Mouse (Mus musculus) limb, embryonic 11.5 days (tissue): ENCODE results near the gene Frat2. TPM values are rescaled to one million over a fixed set of nuclear protein-coding genes. Genes with fewer than 3 reads are reported as not detected.
A peak's percentile ranks its signal among the peaks of the same experiment; 100 is the strongest.
"Not testable (repeated sequence)": the region's sequence is repeated elsewhere in the genome, so short reads cannot be mapped to it uniquely, and the experiment has no call there.

Experiments
- ATAC-seq: fragments of 200-750 bp; cut with Nextera tagmentation; 2 replicates; pipeline ENCODE4 v1.8.0; 2017; ENCODE audit warnings: low read depth; ENCODE audit not compliant: insufficient number of reproducible peaks, low FRiP score, low TSS enrichment
- DNase-seq: peaks from one replicate; pipeline ENCODE4 v3.0.0-alpha.2; 2015; ENCODE audit warnings: low spot score
- H3K27ac ChIP-seq: fragments of 300-500 bp; sonication (generic); replicated peaks from 2 replicates; pipeline ENCODE4 v1.5.1; 2014; ENCODE audit warnings: low read depth, mild to moderate bottlenecking, low read length
- H3K27me3 ChIP-seq: fragments of 300-500 bp; sonication (generic); 2 replicates; pipeline ENCODE4 v1.6.1; 2014; ENCODE audit warnings: mild to moderate bottlenecking, low read length, mixed read lengths; ENCODE audit not compliant: control insufficient read depth, insufficient read depth
- H3K36me3 ChIP-seq: fragments of 300-500 bp; sonication (generic); 2 replicates; pipeline ENCODE4 v1.6.1; 2014; ENCODE audit warnings: mild to moderate bottlenecking, low read length, moderate library complexity, mixed read lengths; ENCODE audit not compliant: control insufficient read depth, insufficient read depth
- H3K4me1 ChIP-seq: fragments of 300-500 bp; sonication (generic); 2 replicates; pipeline ENCODE4 v1.6.1; 2014; ENCODE audit warnings: low read length, mixed read lengths; ENCODE audit not compliant: control insufficient read depth, insufficient read depth
- H3K4me2 ChIP-seq: fragments of 300-500 bp; sonication (generic); 2 replicates; pipeline ENCODE4 v1.6.1; 2014; ENCODE audit warnings: low read depth, mild to moderate bottlenecking, moderate library complexity; ENCODE audit not compliant: severe bottlenecking
- H3K4me3 ChIP-seq: fragments of 300-500 bp; sonication (generic); 2 replicates; pipeline ENCODE4 v1.5.1; 2014; ENCODE audit warnings: low read depth, low read length
- H3K9ac ChIP-seq: fragments of 300-500 bp; sonication (generic); 2 replicates; pipeline ENCODE4 v1.6.1; 2014; ENCODE audit warnings: mild to moderate bottlenecking, low read length
- H3K9me3 ChIP-seq: fragments of 300-500 bp; sonication (generic); 2 replicates; pipeline ENCODE4 v1.6.1; 2016; ENCODE audit warnings: low read length; ENCODE audit not compliant: control insufficient read depth
- WGBS: fragments of 180-500 bp; shearing (Covaris S2); extraction: QIAGEN DNeasy Blood & Tissue Kit; methylation state at CpG from one replicate; pipeline ENCODE4 v1.1.7; 2014; 5-methylcytosine and 5-hydroxymethylcytosine counted together
- polyA plus RNA-seq: library from polyadenylated mRNA; unstranded; fragments of >200 nt; fragmentation: Nextera tagmentation; extraction: Ambion mirVana; gene quantifications from 2 replicates; pipeline ENCODE4 v1.2.1, GENCODE M21; 2014

Gene Frat2
- polyA plus RNA-seq, 1 experiment from 2014 or later: 2.4 TPM

- Histone ChIP-seq H3K36me3 (no peaks in the 10 kb centered on the region), H3K9ac (no peak overlapping the region), H3K4me2 (no peak overlapping the region), H3K4me1 (peaks cover 9% of the 10 kb centered on the region; the same call in 1 of the 2 replicates), H3K27ac (0 out of 2 replicates have a peak overlapping the region, but pooled peaks have one; percentile 10), H3K9me3 (no peaks in the 10 kb centered on the region), H3K4me3 (no peak overlapping the region), H3K27me3 (peaks cover 7% of the 10 kb centered on the region; the same call in 1 of the 2 replicates)
- ATAC-seq: no peak
- DNase-seq: no peak
- WGBS: 33% methylated on average over 6 of the region's 6 CpGs
Measured at GRCm38 (mm10) chr19:41850021-41850718, 2.2 kb upstream of the Frat2 start.

GRCm38 (mm10) chr19:41847614-41847991, 329 bp downstream of the Frat2 start:
- ATAC-seq: peak; percentile 39
- peak; percentile 72 for DNase-seq
- peak overlapping the region; percentile 68 for H3K9ac ChIP-seq
- not testable (repeated sequence) for H3K27ac ChIP-seq, H3K9me3 ChIP-seq, H3K36me3 ChIP-seq, H3K27me3 ChIP-seq, H3K4me1 ChIP-seq
- peak overlapping the region; percentile 96 for H3K4me2 ChIP-seq
- peak overlapping the region; percentile 57 for H3K4me3 ChIP-seq
- under 1% methylated on average over 51 of the region's 53 CpGs for WGBS

GRCm38 (mm10) chr19:41847091-41847581, 796 bp downstream of the Frat2 start:
- WGBS: under 1% methylated on average over 49 of the region's 64 CpGs
- ATAC-seq: no peak
- H3K9me3 ChIP-seq: no peaks in the 10 kb centered on the region
- no peak overlapping the region for H3K27ac ChIP-seq
- H3K4me3 ChIP-seq: peak overlapping the region; percentile 57
- H3K36me3 ChIP-seq: no peaks in the 10 kb centered on the region
- peaks cover 9% of the 10 kb centered on the region; the same call in 1 of the 2 replicates for H3K4me1 ChIP-seq
- H3K4me2 ChIP-seq: peak overlapping the region; percentile 96
- H3K27me3 ChIP-seq: peaks cover 7% of the 10 kb centered on the region; the same call in 1 of the 2 replicates
- peak; percentile 68 for DNase-seq
- H3K9ac ChIP-seq: peak overlapping the region; percentile 68

GRCm38 (mm10) chr19:41846366-41847090, 1.4 kb downstream of the Frat2 start:
- DNase-seq (peak; percentile 31), ATAC-seq (no peak)
- peaks cover 9% of the 10 kb centered on the region; the same call in 1 of the 2 replicates for H3K4me1 ChIP-seq
- H3K4me3 ChIP-seq: peak overlapping the region; percentile 57
- H3K27ac ChIP-seq: no peak overlapping the region
- peak overlapping the region; percentile 68 for H3K9ac ChIP-seq
- H3K9me3 ChIP-seq: no peaks in the 10 kb centered on the region
- peak overlapping the region; percentile 96 for H3K4me2 ChIP-seq
- WGBS: 19% methylated on average over 21 of the region's 21 CpGs
- peaks cover 7% of the 10 kb centered on the region; the same call in 1 of the 2 replicates for H3K27me3 ChIP-seq
- no peaks in the 10 kb centered on the region for H3K36me3 ChIP-seq

- no peak overlapping the region for H3K4me2 ChIP-seq
- no peak overlapping the region for H3K27ac ChIP-seq
- DNase-seq (no peak), ATAC-seq (no peak)
- no peak overlapping the region for H3K9ac ChIP-seq
- 81% methylated on average over 6 of the region's 6 CpGs for WGBS
- H3K36me3 ChIP-seq: no peaks in the 10 kb centered on the region
- H3K9me3 ChIP-seq: no peaks in the 10 kb centered on the region
- 0 out of 2 replicates have a peak, but pooled peaks cover 5% of the 10 kb centered on the region for H3K4me1 ChIP-seq
- H3K27me3 ChIP-seq: peaks cover 7% of the 10 kb centered on the region; the same call in 1 of the 2 replicates
- H3K4me3 ChIP-seq: no peak overlapping the region
Measured at GRCm38 (mm10) chr19:41844345-41844744, 3.6 kb downstream of the Frat2 start.

- Histone ChIP-seq H3K9ac (no peak overlapping the region), H3K36me3 (no peaks in the 10 kb centered on the region), H3K4me1 (0 out of 2 replicates have a peak, but pooled peaks cover 5% of the 10 kb centered on the region), H3K27me3 (peaks cover 7% of the 10 kb centered on the region; the same call in 1 of the 2 replicates), H3K4me3 (no peak overlapping the region), H3K4me2 (no peak overlapping the region), H3K27ac (no peak overlapping the region), H3K9me3 (no peaks in the 10 kb centered on the region)
- ATAC-seq (no peak), DNase-seq (no peak)
- WGBS: 83% methylated on average over 4 of the region's 4 CpGs
Measured at GRCm38 (mm10) chr19:41842706-41843105, 5.2 kb downstream of the Frat2 start.

- no peaks in the 10 kb centered on the region for H3K36me3 ChIP-seq
- ATAC-seq (no peak), DNase-seq (no peak)
- peaks cover 7% of the 10 kb centered on the region; the same call in 1 of the 2 replicates for H3K27me3 ChIP-seq
- H3K9ac ChIP-seq: no peak overlapping the region
- no peak overlapping the region for H3K27ac ChIP-seq
- H3K9me3 ChIP-seq: no peaks in the 10 kb centered on the region
- no peak overlapping the region for H3K4me3 ChIP-seq
- H3K4me1 ChIP-seq: 0 out of 2 replicates have a peak, but pooled peaks cover 5% of the 10 kb centered on the region
- no peak overlapping the region for H3K4me2 ChIP-seq
- WGBS: 90% methylated on average over 4 of the region's 4 CpGs
Measured at GRCm38 (mm10) chr19:41842196-41842595, 5.7 kb downstream of the Frat2 start.

GRCm38 (mm10) chr19:41841105-41841750, 6.7 kb downstream of the Frat2 start:
- H3K9me3 ChIP-seq: no peaks in the 10 kb centered on the region
- H3K4me2 ChIP-seq: no peak overlapping the region
- no peak overlapping the region for H3K4me3 ChIP-seq
- H3K27me3 ChIP-seq: peaks cover 6% of the 10 kb centered on the region; the same call in 1 of the 2 replicates
- ATAC-seq (no peak), DNase-seq (no peak)
- H3K36me3 ChIP-seq: no peaks in the 10 kb centered on the region
- H3K4me1 ChIP-seq: 0 out of 2 replicates have a peak, but pooled peaks cover 2% of the 10 kb centered on the region
- H3K27ac ChIP-seq: no peak overlapping the region
- WGBS: 77% methylated on average over 7 of the region's 7 CpGs
- H3K9ac ChIP-seq: no peak overlapping the region
